Mouse (Mus musculus): ENCODE measurements around the gene Clip2. TPM values are rescaled to one million over a fixed set of nuclear protein-coding genes. Genes with fewer than 3 reads are reported as not detected.

The Clip2 gene
- polyA plus RNA-seq, 1 experiment from 2014 or later, result 6.6 TPM

DNA sequence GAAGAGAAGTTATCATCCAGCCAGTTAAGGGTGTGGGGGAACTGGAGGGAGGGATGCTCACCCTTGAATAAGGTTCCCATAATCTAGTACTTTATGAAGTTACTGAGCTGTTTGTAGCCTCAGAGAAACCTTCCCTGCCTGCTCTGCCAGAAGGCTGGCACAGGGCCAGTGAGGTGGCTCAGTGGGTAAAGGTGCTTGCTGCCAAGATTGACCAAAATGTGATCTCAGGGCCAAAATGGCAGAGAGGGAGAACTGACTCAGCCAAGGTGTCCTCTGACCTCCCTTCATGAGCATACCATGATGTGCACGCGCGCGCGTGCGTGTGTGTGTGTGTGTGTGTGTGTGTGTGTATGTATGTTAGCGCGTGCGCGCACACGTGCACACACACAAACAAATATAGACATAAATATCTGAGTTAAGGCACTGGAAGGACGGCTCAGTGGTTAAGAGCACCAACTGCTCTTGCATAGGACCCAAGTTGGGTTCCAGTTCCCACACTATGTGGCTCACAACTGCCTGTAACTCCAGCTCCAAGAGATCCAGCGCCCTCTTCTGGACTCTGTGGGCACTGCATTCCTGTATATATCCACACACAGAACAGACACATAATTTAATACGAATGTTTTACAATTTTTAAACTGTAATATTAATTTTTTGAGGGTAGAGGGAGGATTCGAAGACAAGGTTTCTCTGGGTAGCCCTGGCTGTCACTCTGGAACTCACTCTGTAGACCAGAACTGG, 26.1 kb downstream of the Clip2 start:
- H3K27ac ChIP-seq (ENCODE audit: low read depth), result no peak overlapping the region
- no peak overlapping the region for H3K4me3 ChIP-seq (ENCODE audit: low read depth, low read length)
- H3K4me1 ChIP-seq (ENCODE audit: insufficient read depth), result no peaks in the 10 kb centered on the region
- H3K9ac ChIP-seq, result no peak overlapping the region
- H3K27me3 ChIP-seq (ENCODE audit: insufficient read depth, low read length), result no peaks in the 10 kb centered on the region
- no peaks in the 10 kb centered on the region for H3K9me3 ChIP-seq (ENCODE audit: low read depth, low read length)
- H3K36me3 ChIP-seq (ENCODE audit: insufficient read depth), result peaks cover 40% of the 10 kb centered on the region
- DNase-seq (no peak), ATAC-seq (ENCODE audit: insufficient read depth) (no peak)
- TF ChIP-seq CTCF (IDR thresholded peaks at IDR 0.05; ENCODE audit: low read depth), result 0 out of 2 replicates have a peak, but pooled peaks have one; percentile 24
- 92% methylated on average over 15 of the region's 15 CpGs for WGBS
- H3K4me2 ChIP-seq, result no peak overlapping the region

DNA sequence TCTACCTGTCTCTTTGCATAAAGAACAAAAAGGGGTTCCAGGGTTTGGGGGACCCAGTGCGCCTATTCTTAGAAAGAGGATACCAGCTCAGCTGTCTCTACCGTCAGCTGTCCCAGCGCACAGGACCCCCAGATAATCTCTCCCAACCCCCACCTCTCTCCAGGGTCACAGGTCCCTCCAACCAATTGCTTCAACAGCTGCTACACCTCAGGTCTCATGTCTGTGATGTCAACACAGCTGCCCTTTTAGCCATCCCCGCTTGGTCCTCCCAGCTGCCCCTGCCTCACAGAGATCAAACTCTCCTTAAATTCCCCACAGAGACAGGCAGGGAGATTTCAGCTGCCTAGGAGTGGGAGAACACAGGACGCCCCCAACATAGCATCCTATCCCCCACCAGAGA, 28.5 kb downstream of the Clip2 start:
- no peak overlapping the region for H3K4me2 ChIP-seq
- H3K4me3 ChIP-seq (ENCODE audit: low read depth, low read length), result no peak overlapping the region
- H3K27me3 ChIP-seq (ENCODE audit: insufficient read depth, low read length), result no peaks in the 10 kb centered on the region
- ATAC-seq (ENCODE audit: insufficient read depth) (no peak), DNase-seq (peak; percentile 36)
- peaks cover 49% of the 10 kb centered on the region for H3K36me3 ChIP-seq (ENCODE audit: insufficient read depth)
- no peaks in the 10 kb centered on the region for H3K4me1 ChIP-seq (ENCODE audit: insufficient read depth)
- no peaks in the 10 kb centered on the region for H3K9me3 ChIP-seq (ENCODE audit: low read depth, low read length)
- WGBS, result 50% methylated on average over 5 of the region's 5 CpGs
- H3K9ac ChIP-seq, result no peak overlapping the region
- H3K27ac ChIP-seq (ENCODE audit: low read depth), result no peak overlapping the region
- no peak for TF ChIP-seq CTCF (IDR thresholded peaks at IDR 0.05; ENCODE audit: low read depth)

DNA sequence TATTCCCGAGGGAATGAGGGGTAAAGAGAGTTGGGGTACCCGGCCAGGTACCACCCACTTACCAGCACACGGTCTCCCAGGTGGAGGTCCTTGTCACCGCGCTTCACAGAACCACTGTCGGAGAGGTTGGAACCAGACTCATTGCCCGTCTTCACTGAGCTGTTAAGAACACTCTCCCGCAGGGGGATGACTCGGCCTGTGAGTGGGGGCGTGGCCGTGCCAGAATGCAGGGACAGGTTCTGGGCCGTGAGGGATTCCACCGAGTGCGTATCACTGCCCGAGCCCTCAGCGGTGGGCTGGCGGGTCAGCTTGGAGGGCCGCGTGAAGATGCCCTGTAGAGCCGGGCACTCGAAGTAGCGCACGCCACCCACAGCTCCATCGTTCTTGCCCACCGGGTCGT, 29.7 kb downstream of the Clip2 start:
- H3K9me3 ChIP-seq (ENCODE audit: low read depth, low read length), result no peaks in the 10 kb centered on the region
- H3K27me3 ChIP-seq (ENCODE audit: insufficient read depth, low read length), result no peaks in the 10 kb centered on the region
- ATAC-seq (ENCODE audit: insufficient read depth) (no peak; the same call in 1 of the 2 replicates), DNase-seq (no peak)
- no peaks in the 10 kb centered on the region for H3K4me1 ChIP-seq (ENCODE audit: insufficient read depth)
- no peak for TF ChIP-seq CTCF (IDR thresholded peaks at IDR 0.05; ENCODE audit: low read depth)
- H3K36me3 ChIP-seq (ENCODE audit: insufficient read depth), result peaks cover 56% of the 10 kb centered on the region
- 94% methylated on average over 26 of the region's 26 CpGs for WGBS
- H3K9ac ChIP-seq, result no peak overlapping the region
- H3K27ac ChIP-seq (ENCODE audit: low read depth), result no peak overlapping the region
- H3K4me2 ChIP-seq, result no peak overlapping the region
- no peak overlapping the region for H3K4me3 ChIP-seq (ENCODE audit: low read depth, low read length)

DNA sequence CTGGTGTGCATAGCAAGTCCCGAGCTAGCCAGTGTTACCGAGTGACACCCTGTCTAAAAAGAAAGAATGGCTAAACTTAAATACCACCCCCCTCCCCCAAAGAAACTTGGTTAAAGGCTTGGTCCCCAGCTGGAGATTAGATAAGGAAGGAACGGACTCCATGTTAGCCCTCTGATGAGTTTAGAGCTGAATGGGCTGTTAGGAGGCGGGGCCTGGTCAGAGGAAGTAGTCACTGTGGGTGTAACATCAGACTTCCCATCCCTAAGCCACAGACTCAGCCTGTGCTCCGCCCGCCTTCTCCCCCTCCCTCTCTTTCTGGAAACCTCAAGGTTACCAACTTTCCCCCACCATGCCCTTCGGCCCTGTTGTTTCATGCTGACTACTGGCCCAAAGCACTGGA, 30.4 kb downstream of the Clip2 start:
- no peaks in the 10 kb centered on the region for H3K27me3 ChIP-seq (ENCODE audit: insufficient read depth, low read length)
- WGBS, result 82% methylated on average over 7 of the region's 7 CpGs
- H3K9ac ChIP-seq, result no peak overlapping the region
- no peak for TF ChIP-seq CTCF (IDR thresholded peaks at IDR 0.05; ENCODE audit: low read depth)
- H3K27ac ChIP-seq (ENCODE audit: low read depth), result no peak overlapping the region
- no peak for ATAC-seq (ENCODE audit: insufficient read depth)
- H3K4me3 ChIP-seq (ENCODE audit: low read depth, low read length), result no peak overlapping the region
- DNase-seq, result no peak
- H3K36me3 ChIP-seq (ENCODE audit: insufficient read depth), result peaks cover 60% of the 10 kb centered on the region
- H3K4me1 ChIP-seq (ENCODE audit: insufficient read depth), result no peaks in the 10 kb centered on the region
- H3K9me3 ChIP-seq (ENCODE audit: low read depth, low read length), result no peaks in the 10 kb centered on the region
- H3K4me2 ChIP-seq, result no peak overlapping the region

DNA sequence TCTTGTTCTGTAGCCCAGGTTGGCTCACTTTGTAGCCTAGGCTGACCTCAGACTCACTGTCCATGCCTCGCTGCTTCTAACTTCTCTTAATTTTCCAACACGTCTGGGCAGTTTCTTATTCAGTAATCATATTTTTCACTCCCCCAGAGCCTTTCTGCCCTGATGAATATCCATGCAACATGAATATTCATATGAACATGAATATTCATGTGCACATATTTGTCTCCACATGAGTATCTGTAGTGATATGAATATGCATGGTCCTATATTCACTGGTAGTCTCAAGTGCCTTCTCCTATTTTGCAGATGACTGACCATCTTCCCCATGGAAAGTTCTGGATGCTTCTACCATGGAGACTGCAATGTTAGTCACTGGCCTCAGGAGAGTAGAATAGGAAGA, 31.1 kb downstream of the Clip2 start:
- Histone ChIP-seq H3K9me3 (ENCODE audit: low read depth, low read length) (no peaks in the 10 kb centered on the region), H3K27ac (ENCODE audit: low read depth) (no peak overlapping the region), H3K4me2 (no peak overlapping the region), H3K4me1 (ENCODE audit: insufficient read depth) (no peaks in the 10 kb centered on the region), H3K9ac (no peak overlapping the region), H3K27me3 (ENCODE audit: insufficient read depth, low read length) (no peaks in the 10 kb centered on the region), H3K4me3 (ENCODE audit: low read depth, low read length) (no peak overlapping the region), H3K36me3 (ENCODE audit: insufficient read depth) (peaks cover 61% of the 10 kb centered on the region)
- DNase-seq, result no peak
- no peak for TF ChIP-seq CTCF (IDR thresholded peaks at IDR 0.05; ENCODE audit: low read depth)
- no peak for ATAC-seq (ENCODE audit: insufficient read depth)
- WGBS, result 91% methylated on average over 2 of the region's 2 CpGs

DNA sequence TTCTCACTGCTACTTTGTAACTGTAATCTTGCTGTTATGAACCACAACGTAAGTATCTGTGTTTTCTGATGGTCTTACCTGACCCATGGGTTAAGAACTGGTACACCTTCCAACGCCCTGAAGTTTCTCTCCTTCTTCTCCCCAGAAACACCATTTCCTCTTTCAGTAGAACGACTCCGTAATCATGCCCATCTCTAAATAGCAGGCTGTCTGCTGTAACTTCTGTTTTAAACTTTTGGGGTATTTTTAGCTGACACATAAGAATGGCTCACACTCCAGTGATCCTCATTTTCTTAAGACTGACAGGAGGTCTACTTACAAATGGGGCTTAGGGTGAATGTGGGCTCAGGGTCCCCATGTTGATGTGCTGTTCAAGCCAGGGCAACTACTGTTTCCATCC, 32.1 kb downstream of the Clip2 start:
- H3K4me3 ChIP-seq (ENCODE audit: low read depth, low read length), result no peak overlapping the region
- no peaks in the 10 kb centered on the region for H3K9me3 ChIP-seq (ENCODE audit: low read depth, low read length)
- 91% methylated on average over 4 of the region's 4 CpGs for WGBS
- H3K27ac ChIP-seq (ENCODE audit: low read depth), result no peak overlapping the region
- ATAC-seq (ENCODE audit: insufficient read depth) (no peak), DNase-seq (no peak)
- no peak overlapping the region for H3K4me2 ChIP-seq
- no peak for TF ChIP-seq CTCF (IDR thresholded peaks at IDR 0.05; ENCODE audit: low read depth)
- no peaks in the 10 kb centered on the region for H3K27me3 ChIP-seq (ENCODE audit: insufficient read depth, low read length)
- no peaks in the 10 kb centered on the region for H3K4me1 ChIP-seq (ENCODE audit: insufficient read depth)
- no peak overlapping the region for H3K9ac ChIP-seq
- H3K36me3 ChIP-seq (ENCODE audit: insufficient read depth), result peaks cover 65% of the 10 kb centered on the region

DNA sequence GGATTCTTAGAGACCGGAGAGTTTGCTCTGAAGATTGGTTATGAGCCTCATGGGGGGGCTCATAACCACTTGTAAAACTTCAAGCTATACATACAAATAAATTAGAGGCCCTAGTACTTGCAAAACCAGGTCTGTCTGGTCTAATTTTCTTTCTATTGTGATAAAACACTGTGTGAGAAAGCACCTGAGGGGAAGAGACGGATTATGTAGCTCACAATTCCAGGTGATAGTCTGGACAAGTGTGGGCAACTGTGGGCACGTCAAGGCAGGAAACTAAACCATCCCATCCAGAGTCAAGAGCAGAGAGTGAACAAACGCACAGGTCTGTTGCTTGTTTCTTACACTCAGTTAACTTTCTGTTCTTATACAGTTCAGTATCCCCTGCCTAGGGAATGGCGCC, 32.8 kb downstream of the Clip2 start:
- TF ChIP-seq CTCF (IDR thresholded peaks at IDR 0.05; ENCODE audit: low read depth), result no peak
- Histone ChIP-seq H3K36me3 (ENCODE audit: insufficient read depth) (peaks cover 72% of the 10 kb centered on the region), H3K4me3 (ENCODE audit: low read depth, low read length) (no peak overlapping the region), H3K9me3 (ENCODE audit: low read depth, low read length) (no peaks in the 10 kb centered on the region), H3K4me1 (ENCODE audit: insufficient read depth) (no peaks in the 10 kb centered on the region), H3K27ac (ENCODE audit: low read depth) (no peak overlapping the region), H3K27me3 (ENCODE audit: insufficient read depth, low read length) (no peaks in the 10 kb centered on the region), H3K4me2 (no peak overlapping the region), H3K9ac (no peak overlapping the region)
- WGBS, result 92% methylated on average over 5 of the region's 5 CpGs
- ATAC-seq (ENCODE audit: insufficient read depth), result no peak
- no peak for DNase-seq

Measured in lung, embryonic 14.5 days (tissue).